Mouse (Mus musculus) myocyte (in vitro differentiated cells): Measurements from ENCODE around the gene Zbtb46. TPM values are rescaled to one million over a fixed set of nuclear protein-coding genes. Genes with fewer than 3 reads are reported as not detected.

ENCODE experiments used
- H3K27me3 ChIP-seq: one replicate; pipeline ENCODE4 v1.6.1; 2011; ENCODE audit not compliant: control insufficient read depth, insufficient read depth, insufficient read length
- H3K36me3 ChIP-seq: one replicate; pipeline ENCODE4 v1.6.1; 2011; ENCODE audit not compliant: control insufficient read depth, insufficient read depth
- H3K4me2 ChIP-seq: one replicate; pipeline ENCODE4 v1.6.1; 2011; ENCODE audit warnings: low read depth, control low read depth
- H3K4me3 ChIP-seq: one replicate; pipeline ENCODE4 v1.5.1; 2011; ENCODE audit warnings: mild to moderate bottlenecking, control low read depth, moderate library complexity
- H3K79me2 ChIP-seq: one replicate; pipeline ENCODE4 v1.6.1; 2011; ENCODE audit not compliant: control insufficient read depth, insufficient read depth
- H3ac ChIP-seq: one replicate; pipeline ENCODE4 v1.6.1; 2011; ENCODE audit not compliant: control insufficient read depth, insufficient read length
- CEBPB ChIP-seq: IDR thresholded peaks from 2 replicates; pipeline ENCODE4 v1.6.1; 2011; ENCODE audit warnings: mild to moderate bottlenecking, moderate library complexity; ENCODE audit not compliant: poor library complexity, insufficient read depth, severe bottlenecking
- E2F4 ChIP-seq: IDR thresholded peaks from one replicate; pipeline ENCODE4 v1.6.1; 2011; ENCODE audit warnings: mild to moderate bottlenecking, control low read depth, moderate library complexity; ENCODE audit not compliant: insufficient read depth
- MAX ChIP-seq: IDR thresholded peaks from one replicate; pipeline ENCODE4 v1.6.1; 2011; ENCODE audit warnings: low read depth, mild to moderate bottlenecking, control low read depth
- MYOD1 ChIP-seq, 3 experiments: IDR thresholded peaks; one replicate each; pipeline ENCODE4 v1.6.1; 2011; ENCODE audit warnings: control low read depth in 2 of 3, low read depth in 2 of 3, mild to moderate bottlenecking in 2 of 3, moderate library complexity in 1 of 3; ENCODE audit not compliant: insufficient read length in 2 of 3, control insufficient read depth in 1 of 3
- MYOG ChIP-seq, 3 experiments: IDR thresholded peaks; one replicate each; pipeline ENCODE4 v1.6.1; 2011; ENCODE audit warnings: control low read depth in 2 of 3, low read depth in 2 of 3, mild to moderate bottlenecking in 2 of 3; ENCODE audit not compliant: insufficient read length in 2 of 3, control insufficient read depth in 1 of 3, insufficient read depth in 1 of 3
- POLR2A ChIP-seq: IDR thresholded peaks from one replicate; pipeline ENCODE4 v1.6.1; 2011; ENCODE audit warnings: low read depth, mild to moderate bottlenecking, control low read depth, moderate library complexity; ENCODE audit not compliant: insufficient read length
- POLR2AphosphoS2 ChIP-seq: IDR thresholded peaks from one replicate; pipeline ENCODE4 v1.6.1; 2011; ENCODE audit warnings: low read depth, control low read depth; ENCODE audit not compliant: insufficient read length
- REST ChIP-seq: IDR thresholded peaks from one replicate; pipeline ENCODE4 v1.6.1; 2011; ENCODE audit warnings: mild to moderate bottlenecking, control low read depth, moderate library complexity; ENCODE audit not compliant: insufficient read depth, insufficient read length
- SRF ChIP-seq: IDR thresholded peaks from one replicate; pipeline ENCODE4 v1.6.1; 2011; ENCODE audit warnings: low read depth; ENCODE audit not compliant: control insufficient read depth, insufficient read length
- TCF12 ChIP-seq: IDR thresholded peaks from one replicate; pipeline ENCODE4 v1.6.1; 2011; ENCODE audit warnings: mild to moderate bottlenecking, control low read depth; ENCODE audit not compliant: poor library complexity, insufficient read depth, severe bottlenecking
- TCF3 ChIP-seq: IDR thresholded peaks from one replicate; pipeline ENCODE4 v1.6.1; 2011; ENCODE audit warnings: low read depth, control low read depth; ENCODE audit not compliant: insufficient read length
- USF1 ChIP-seq: IDR thresholded peaks from one replicate; pipeline ENCODE4 v1.6.1; 2011; ENCODE audit warnings: low read depth, mild to moderate bottlenecking, control low read depth, moderate library complexity
- polyA plus RNA-seq: library from polyadenylated mRNA; unstranded; fragments of >200 nt; fragmentation: generic; extraction: Trizol; gene quantifications from one replicate; pipeline ENCODE4 v1.2.1, GENCODE M21; 2012; ENCODE audit warnings: missing spikeins

The Zbtb46 gene
- polyA plus RNA-seq, 1 experiment, result 1.3 TPM

DNA sequence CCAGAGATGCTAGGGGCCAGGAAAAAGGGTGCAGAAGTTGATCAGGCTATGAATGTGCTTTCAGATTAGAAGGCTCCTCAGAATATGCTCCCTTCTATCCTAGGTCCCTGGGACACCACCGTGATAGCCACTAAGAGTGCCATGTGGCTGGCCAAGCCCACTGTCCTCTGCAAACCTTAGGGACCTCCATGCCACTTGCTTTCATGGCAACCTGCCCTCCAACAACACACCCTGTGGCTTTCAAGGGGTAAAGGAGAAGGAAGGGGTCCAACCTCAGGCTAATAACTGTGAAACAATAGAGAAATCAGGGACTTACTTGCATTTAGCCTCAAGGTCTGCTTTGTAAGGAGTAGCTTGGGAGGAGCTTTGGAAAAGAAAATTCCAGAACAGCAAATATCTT, 3.4 kb upstream of the Zbtb46 start:
- H3K4me3 ChIP-seq, result no peak overlapping the region
- TF ChIP-seq TCF3, result no peak
- no peak for TF ChIP-seq MAX
- no peak for TF ChIP-seq SRF
- no peak for TF ChIP-seq TCF12
- no peak for TF ChIP-seq MYOG (IDR thresholded peaks at IDR 0.05; ENCODE audit: control insufficient read depth in 1 of 3, insufficient read depth in 1 of 3, insufficient read length in 2 of 3, low read depth in 2 of 3)
- no peak for TF ChIP-seq POLR2A
- no peak for TF ChIP-seq USF1
- no peak for TF ChIP-seq POLR2AphosphoS2
- TF ChIP-seq E2F4, result no peak
- no peak for TF ChIP-seq REST
- no peak for TF ChIP-seq CEBPB
- TF ChIP-seq MYOD1 (IDR thresholded peaks at IDR 0.05; ENCODE audit: control insufficient read depth in 1 of 3, insufficient read length in 2 of 3, low read depth in 2 of 3), result no peak
- peaks cover 30% of the 10 kb centered on the region for H3K27me3 ChIP-seq
- no peaks in the 10 kb centered on the region for H3K36me3 ChIP-seq
- H3ac ChIP-seq, result no peak overlapping the region
- H3K4me2 ChIP-seq, result peak overlapping the region; percentile 45
- H3K79me2 ChIP-seq, result no peaks in the 10 kb centered on the region

DNA sequence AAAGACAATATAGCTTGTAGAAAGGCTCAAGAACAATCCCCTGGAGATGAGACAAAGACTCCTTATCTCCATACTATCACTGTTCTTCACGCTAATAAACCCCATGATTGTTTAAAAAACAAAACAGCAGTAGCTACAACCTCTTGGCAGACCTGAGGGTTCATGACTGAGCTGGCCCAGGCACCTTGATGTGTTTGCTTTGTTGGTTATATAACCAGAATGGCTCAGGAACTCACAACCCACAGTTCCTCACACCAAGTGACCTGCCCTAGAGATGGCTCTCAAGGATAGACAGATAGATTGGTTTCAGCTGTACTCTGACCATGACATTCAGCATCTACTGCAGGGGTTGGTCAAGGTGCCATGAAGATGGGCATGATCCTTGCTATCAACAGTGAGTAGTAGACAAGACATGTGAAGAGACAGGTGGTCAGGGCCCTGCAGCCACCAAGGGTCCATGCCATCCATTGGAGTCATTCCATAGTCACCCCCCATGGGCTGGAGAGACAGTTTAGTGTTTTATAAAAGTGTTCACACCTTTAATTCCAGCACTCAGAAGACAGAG, 2.4 kb upstream of the Zbtb46 start:
- H3K36me3 ChIP-seq, result no peaks in the 10 kb centered on the region
- H3K4me3 ChIP-seq, result no peak overlapping the region
- H3ac ChIP-seq, result no peak overlapping the region
- H3K4me2 ChIP-seq, result no peak overlapping the region
- peaks cover 36% of the 10 kb centered on the region for H3K27me3 ChIP-seq
- H3K79me2 ChIP-seq, result no peaks in the 10 kb centered on the region
- no peak for TF ChIP-seq E2F4
- no peak for TF ChIP-seq TCF3
- TF ChIP-seq POLR2A, result no peak
- no peak for TF ChIP-seq MYOD1 (IDR thresholded peaks at IDR 0.05; ENCODE audit: control insufficient read depth in 1 of 3, insufficient read length in 2 of 3, low read depth in 2 of 3)
- no peak for TF ChIP-seq MAX
- TF ChIP-seq USF1, result no peak

DNA sequence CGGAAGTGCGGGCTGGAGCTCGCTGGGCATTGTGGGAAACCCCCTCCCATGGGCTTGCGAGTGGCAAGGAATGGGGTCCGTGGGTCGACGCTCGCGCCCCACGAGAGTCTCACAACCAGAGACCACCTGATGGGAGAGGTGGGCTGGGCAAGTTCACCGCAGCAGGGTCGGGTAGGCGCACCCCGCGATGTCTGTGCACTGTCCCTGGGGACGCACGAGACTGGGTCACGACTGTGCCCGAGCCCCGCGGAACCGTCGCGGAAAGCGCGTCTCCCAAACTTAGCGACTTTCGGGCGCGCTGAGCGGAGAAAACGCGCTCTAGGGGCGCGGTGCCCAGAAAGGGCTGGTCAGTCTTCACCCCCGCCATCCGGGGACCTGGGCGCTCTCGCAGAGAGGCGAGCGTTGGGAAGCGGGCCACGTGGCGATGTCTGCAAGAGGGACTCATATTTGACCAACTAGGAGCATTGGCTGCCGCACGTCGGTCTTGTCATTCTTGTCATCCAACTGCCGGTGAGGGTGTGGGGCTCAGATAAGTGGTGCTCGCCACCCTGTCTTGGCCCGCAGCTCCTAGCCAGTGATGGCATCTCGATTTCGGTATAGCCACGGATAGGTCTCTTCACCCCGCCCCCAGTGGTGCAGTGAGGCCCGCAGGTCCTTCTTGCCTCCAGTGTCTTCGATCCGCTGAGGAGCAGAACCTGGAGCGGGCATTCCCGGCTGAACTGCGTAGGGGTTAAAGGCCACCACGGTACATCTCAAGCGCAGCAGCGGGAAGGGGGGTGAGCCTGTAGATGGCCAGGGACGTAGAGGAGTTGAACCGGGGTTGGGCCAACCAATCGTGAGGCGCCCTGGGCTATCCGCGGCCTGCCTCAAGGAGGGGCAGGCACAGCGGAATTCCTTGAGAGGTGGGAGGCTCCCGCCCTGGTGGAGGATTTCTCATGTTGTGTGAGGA, 721 bp upstream of the Zbtb46 start:
- TF ChIP-seq TCF12 (no peak), MYOG (IDR thresholded peaks at IDR 0.05; ENCODE audit: control insufficient read depth in 1 of 3, insufficient read depth in 1 of 3, insufficient read length in 2 of 3, low read depth in 2 of 3) (peak in 1 of 3 experiments; percentile 6)
- peaks cover 32% of the 10 kb centered on the region for H3K27me3 ChIP-seq

DNA sequence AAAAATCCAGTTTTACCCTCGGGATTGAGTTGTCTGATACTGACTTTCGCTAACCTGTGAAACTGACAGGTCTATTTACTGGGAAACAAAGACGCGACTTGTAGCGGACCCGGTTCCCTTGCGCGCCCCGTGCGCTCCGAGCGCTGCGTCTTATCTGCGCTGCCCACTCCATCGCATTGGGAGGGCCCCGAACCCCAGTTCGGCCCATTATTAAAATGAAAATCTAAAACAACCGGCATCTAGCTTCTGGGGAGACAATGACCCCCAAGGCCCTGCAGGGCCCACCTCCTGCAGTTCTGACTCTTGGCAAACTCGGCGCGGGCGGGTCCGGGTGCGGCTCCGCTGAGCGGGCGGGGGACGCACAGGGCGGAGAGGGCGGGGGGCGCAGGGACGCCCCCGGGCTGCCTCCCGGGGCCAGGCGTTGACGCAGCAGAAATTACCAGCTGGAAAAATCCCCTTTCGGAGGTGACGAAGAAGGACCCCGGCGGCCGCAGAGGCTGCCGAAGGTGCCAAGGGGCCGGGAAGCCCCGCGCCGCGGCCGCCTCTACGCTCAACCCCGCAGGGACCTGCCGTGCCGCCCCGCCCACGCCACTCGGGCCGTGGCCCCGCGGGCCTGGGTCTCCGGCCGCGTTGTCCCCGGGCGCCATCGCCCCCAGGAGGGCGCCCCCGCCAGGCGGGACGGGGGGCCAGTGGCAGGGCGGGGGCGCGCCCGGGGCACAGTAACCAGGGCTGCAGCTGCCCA, 644 bp downstream of the Zbtb46 start:
- H3K4me3 ChIP-seq, result peak overlapping the region; percentile 28
- peak overlapping the region; percentile 67 for H3K4me2 ChIP-seq
- no peaks in the 10 kb centered on the region for H3K36me3 ChIP-seq
- peak overlapping the region; percentile 53 for H3ac ChIP-seq
- TF ChIP-seq USF1 (no peak), SRF (no peak), MYOD1 (IDR thresholded peaks at IDR 0.05; ENCODE audit: control insufficient read depth in 1 of 3, insufficient read length in 2 of 3, low read depth in 2 of 3) (no peak), TCF12 (no peak), POLR2A (no peak), E2F4 (no peak), MAX (no peak), CEBPB (no peak), TCF3 (no peak)
- H3K27me3 ChIP-seq, result peaks cover 33% of the 10 kb centered on the region
- no peaks in the 10 kb centered on the region for H3K79me2 ChIP-seq

More for the DNA sequence above, 721 bp upstream of the Zbtb46 start:
- Histone ChIP-seq H3K4me3 (peak overlapping the region; percentile 28), H3K79me2 (no peaks in the 10 kb centered on the region), H3K36me3 (no peaks in the 10 kb centered on the region), H3K4me2 (peak overlapping the region; percentile 98), H3ac (peak overlapping the region; percentile 53)

DNA sequence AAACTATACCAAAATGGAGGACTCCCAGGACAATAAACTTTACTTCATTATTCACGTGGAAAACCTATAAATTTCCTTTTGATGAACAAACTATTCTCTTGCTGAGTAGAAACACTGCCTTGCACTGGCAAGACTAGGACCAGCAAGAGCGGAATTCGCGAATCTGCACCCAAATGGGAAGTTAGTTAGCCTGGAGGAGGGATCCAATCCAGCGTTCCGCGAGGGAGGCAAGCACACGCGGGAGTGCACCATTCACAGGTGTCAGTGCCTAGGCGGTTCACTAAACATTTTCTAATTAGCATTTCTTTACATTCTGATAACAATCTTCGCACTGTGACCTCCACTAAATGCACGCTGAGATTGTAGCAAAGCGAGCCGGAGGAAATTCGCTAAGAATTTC, 1.4 kb downstream of the Zbtb46 start:
- no peak for TF ChIP-seq MYOD1 (IDR thresholded peaks at IDR 0.05; ENCODE audit: control insufficient read depth in 1 of 3, insufficient read length in 2 of 3, low read depth in 2 of 3)

More for the DNA sequence above, 1.4 kb downstream of the Zbtb46 start:
- Histone ChIP-seq H3K4me2 (peak overlapping the region; percentile 67), H3K27me3 (peaks cover 33% of the 10 kb centered on the region), H3K36me3 (no peaks in the 10 kb centered on the region), H3ac (no peak overlapping the region), H3K79me2 (no peaks in the 10 kb centered on the region), H3K4me3 (no peak overlapping the region)
